Mouse (Mus musculus) ES-Bruce4 (cell line): ENCODE results near the gene Ckmt2.

ENCODE experiments used
- CTCF ChIP-seq: IDR thresholded peaks from one replicate; pipeline ENCODE4 v1.8.1; 2011; ENCODE audit warnings: low read depth, low read length
- EP300 ChIP-seq: IDR thresholded peaks from 2 replicates; pipeline ENCODE4 v1.6.1; 2011; ENCODE audit warnings: low read depth, low read length; ENCODE audit not compliant: insufficient read depth
- POLR2A ChIP-seq: IDR thresholded peaks from one replicate; pipeline ENCODE4 v1.8.1; 2011; ENCODE audit warnings: low read length; ENCODE audit not compliant: insufficient read depth

DNA sequence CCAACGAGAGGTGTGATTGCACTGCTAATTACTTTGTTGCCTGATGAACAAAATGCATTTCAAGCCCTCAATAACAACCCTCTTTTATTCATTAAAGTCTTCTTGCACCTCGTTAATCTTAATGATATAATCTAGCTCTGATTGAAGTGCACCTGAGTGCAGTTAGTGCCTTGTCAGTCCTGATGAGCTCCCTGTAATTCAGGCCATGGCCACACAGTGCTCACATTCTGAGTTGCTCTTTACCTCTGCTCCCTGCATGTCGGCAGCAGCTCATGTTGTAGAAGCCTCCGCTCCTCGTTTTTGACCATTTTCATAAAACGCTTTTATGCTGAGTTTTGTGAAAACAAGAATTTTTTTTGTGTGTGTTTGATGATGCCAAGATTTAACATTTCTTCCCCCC lies 53.0 kb downstream of the Ckmt2 start:
- TF ChIP-seq POLR2A (no peak), EP300 (no peak), CTCF (no peak)
